8 mouse cellular contexts compared by ENCODE assay signal in genomic region chr5:31082935-31083625, GRCm38 (mm10). TPM values are rescaled to one million over a fixed set of nuclear protein-coding genes. Genes with fewer than 3 reads are reported as not detected.
DNase-seq lines count a peak whose midpoint lies in the region; ATAC-seq and TF ChIP-seq lines count a peak whose summit lies in the region.
"Had no signal": no experiment of that assay in that cellular context is flagged by ENCODE, and none has a peak within 500 bp of the region (broad histone marks: within the 10 kb centered on the region; RNA-seq: fewer than 3 reads in every experiment).

No protein-coding gene starts in this region.

- peak; percentile 22 to 50; a peak in 2 of 4 replicates for TF ChIP-seq EP300 in MEL (IDR thresholded peaks at IDR 0.05; ENCODE audit: low read depth in 1 of 2, low read length in 2 of 2)
- no peak for TF ChIP-seq EP300 in liver, postnatal 0 days (IDR thresholded peaks at IDR 0.05; ENCODE audit: low read depth)

- H3K9ac ChIP-seq in MEL (ENCODE audit: control insufficient read depth, low read depth, low read length, poor library complexity, severe bottlenecking) = peak overlapping the region; percentile 52
- peak overlapping the region; percentile 49; the same call in 1 of the 2 replicates for H3K9ac ChIP-seq in hindbrain, embryonic 13.5 days
- no peak overlapping the region for H3K9ac ChIP-seq in liver, postnatal 0 days (replicated peaks)
- H3K9ac ChIP-seq: embryonic facial prominence, embryonic 13.5 days had no signal

- 37% methylated on average over 12 of the region's 12 CpGs for WGBS in hindbrain, embryonic 13.5 days
- WGBS in liver, postnatal 0 days (ENCODE audit: insufficient replicate concordance) = 28% methylated on average over 12 of the region's 12 CpGs

- no peaks in the 10 kb centered on the region for H3K79me2 ChIP-seq in MEL (ENCODE audit: control insufficient read depth, insufficient read depth, low read length, poor library complexity)

- H3K4me1 ChIP-seq in MEL (ENCODE audit: control insufficient read depth in 1 of 2, insufficient read depth in 2 of 2, low read length in 2 of 2) = peaks cover 0 to 11% of the 10 kb centered on the region in 2 experiments; a peak in 2 of 4 replicates
- H3K4me1 ChIP-seq in hindbrain, embryonic 13.5 days (replicated peaks) = peaks cover 27% of the 10 kb centered on the region
- peaks cover 3% of the 10 kb centered on the region; the same call in 1 of the 2 replicates for H3K4me1 ChIP-seq in liver, postnatal 0 days (ENCODE audit: insufficient read depth)
- H3K4me1 ChIP-seq: embryonic facial prominence, embryonic 13.5 days had no signal

- peak overlapping the region; percentile 23 to 32; a peak in 3 of 4 replicates for H3K4me3 ChIP-seq in MEL (ENCODE audit: control insufficient read depth in 1 of 2, insufficient read depth in 1 of 2, low read depth in 2 of 2, low read length in 2 of 2)
- no peak overlapping the region for H3K4me3 ChIP-seq in hindbrain, embryonic 13.5 days
- H3K4me3 ChIP-seq in liver, postnatal 0 days (ENCODE audit: low read depth, low read length) = no peak overlapping the region
- H3K4me3 ChIP-seq: embryonic facial prominence, embryonic 13.5 days had no signal

- DNase-seq in B cell, adult 2 months = peak; percentile 30 to 37
- DNase-seq in MEL (ENCODE audit: low read depth, low spot score) = peak; percentile 66
- no peak for DNase-seq in liver, postnatal 0 days
- DNase-seq in cerebellum, adult 11-12 months = no peak
- DNase-seq in right cerebral cortex, adult 18-20 months = no peak
- DNase-seq in left cerebral cortex, adult 8-10 months (ENCODE audit: low spot score in 2 of 2) = no peak

- H3K27me3 ChIP-seq in MEL (ENCODE audit: control insufficient read depth in 1 of 2, insufficient read depth in 2 of 2, low read length in 2 of 2) = peaks cover 0 to 4% of the 10 kb centered on the region in 2 experiments; a peak in 2 of 4 replicates
- no peaks in the 10 kb centered on the region; the same call in 1 of the 2 replicates for H3K27me3 ChIP-seq in hindbrain, embryonic 13.5 days
- 0 out of 2 replicates have a peak, but pooled peaks cover 3% of the 10 kb centered on the region for H3K27me3 ChIP-seq in liver, postnatal 0 days (ENCODE audit: insufficient read depth, low read length)

- no peaks in the 10 kb centered on the region for H3K9me3 ChIP-seq in MEL (replicated peaks; ENCODE audit: insufficient read depth, low read length)
- H3K9me3 ChIP-seq in hindbrain, embryonic 13.5 days = no peaks in the 10 kb centered on the region
- no peaks in the 10 kb centered on the region for H3K9me3 ChIP-seq in liver, postnatal 0 days (ENCODE audit: low read length)
- H3K9me3 ChIP-seq: embryonic facial prominence, embryonic 13.5 days had no signal

- H3K36me3 ChIP-seq in MEL (ENCODE audit: control insufficient read depth in 1 of 2, insufficient read depth in 2 of 2, low read length in 2 of 2) = peaks cover 0 to 3% of the 10 kb centered on the region in 2 experiments; a peak in 3 of 4 replicates
- peaks cover 15% of the 10 kb centered on the region for H3K36me3 ChIP-seq in hindbrain, embryonic 13.5 days
- H3K36me3 ChIP-seq in liver, postnatal 0 days (replicated peaks; ENCODE audit: insufficient read depth, low read length) = 0 out of 2 replicates have a peak, but pooled peaks cover 1% of the 10 kb centered on the region

- TF ChIP-seq POLR2A in MEL (IDR thresholded peaks at IDR 0.05; ENCODE audit: control insufficient read depth in 1 of 2, insufficient read depth in 1 of 2, low read depth in 1 of 2, low read length in 2 of 2, poor library complexity in 1 of 2) = no peak

- H3K4me2 ChIP-seq in hindbrain, embryonic 13.5 days = no peak overlapping the region; the same call in 1 of the 2 replicates
- H3K4me2 ChIP-seq in liver, postnatal 0 days (ENCODE audit: low read depth, low read length) = peak overlapping the region; percentile 47
- H3K4me2 ChIP-seq: embryonic facial prominence, embryonic 13.5 days had no signal

- no peak overlapping the region; the same call in 1 of the 2 replicates for H3K27ac ChIP-seq in MEL (ENCODE audit: control insufficient read depth, low read depth, low read length)
- peak overlapping the region; percentile 85 for H3K27ac ChIP-seq in hindbrain, embryonic 13.5 days
- H3K27ac ChIP-seq in liver, postnatal 0 days (ENCODE audit: low read depth) = no peak overlapping the region
- H3K27ac ChIP-seq: embryonic facial prominence, embryonic 13.5 days had no signal

- peak; percentile 31; the same call in 1 of the 2 replicates for ATAC-seq in hindbrain, embryonic 13.5 days (ENCODE audit: low FRiP score)
- ATAC-seq in liver, postnatal 0 days = no peak

- no peak for TF ChIP-seq CTCF in MEL (IDR thresholded peaks at IDR 0.05 in 2 of 3, conservative IDR thresholded peaks at IDR 0.05 in 1 of 3; ENCODE audit: control insufficient read depth in 1 of 3, insufficient read depth in 1 of 3, low read depth in 2 of 3, low read length in 3 of 3, poor library complexity in 1 of 3, severe bottlenecking in 1 of 3)
- no peak for TF ChIP-seq CTCF in liver, postnatal 0 days (IDR thresholded peaks at IDR 0.05; ENCODE audit: low read depth)

- TF ChIP-seq RAD21 in MEL (IDR thresholded peaks at IDR 0.05; ENCODE audit: low read depth, low read length) = no peak

TF ChIP-seq in MEL, 35 proteins besides CTCF, POLR2A, EP300 and RAD21:
- TF ChIP-seq CHD2 (IDR thresholded peaks at IDR 0.05; ENCODE audit: low read length) = no peak
- TF ChIP-seq ETS1 (IDR thresholded peaks at IDR 0.05; ENCODE audit: low read depth, low read length) = no peak
- no peak for TF ChIP-seq USF1 (IDR thresholded peaks at IDR 0.05; ENCODE audit: low read depth, low read length)
- no peak for TF ChIP-seq ZMIZ1 (IDR thresholded peaks at IDR 0.05; ENCODE audit: low read depth, low read length)
- TF ChIP-seq MYB (IDR thresholded peaks at IDR 0.05; ENCODE audit: low read depth, low read length) = no peak
- no peak for TF ChIP-seq E2F4 (IDR thresholded peaks at IDR 0.05; ENCODE audit: borderline replicate concordance, low read depth, low read length)
- TF ChIP-seq GATA1 (IDR thresholded peaks at IDR 0.05; ENCODE audit: low read depth, low read length) = peak; percentile 76
- TF ChIP-seq BHLHE40 (IDR thresholded peaks at IDR 0.05; ENCODE audit: borderline replicate concordance, low read depth, low read length) = no peak
- TF ChIP-seq USF2 (IDR thresholded peaks at IDR 0.05; ENCODE audit: borderline replicate concordance in 1 of 2, insufficient read depth in 1 of 2, low read depth in 1 of 2, low read length in 2 of 2) = no peak
- no peak for TF ChIP-seq UBTF (IDR thresholded peaks at IDR 0.05; ENCODE audit: borderline replicate concordance, insufficient read depth, low read depth, low read length)
- peak; percentile 16; the same call in 1 of the 2 replicates for TF ChIP-seq TAL1 (IDR thresholded peaks at IDR 0.05; ENCODE audit: low read length)
- TF ChIP-seq NRF1 (IDR thresholded peaks at IDR 0.05; ENCODE audit: insufficient read depth, low read depth, low read length, poor library complexity, severe bottlenecking) = no peak

RNA-seq across cellular contexts. Expression of gene Dnajc5g, which starts 23.0 kb away (rescaled TPM):
- total RNA-seq in MEL (2012; rRNA removed) = not detected in 2 replicates
- polyA plus RNA-seq in MEL (2012; ENCODE audit: insufficient read depth in 1 of 2, insufficient read length in 2 of 2, low read depth in 1 of 2, low replicate concordance in 2 of 2, missing spikeins in 1 of 2) = not detected
- polyA plus RNA-seq in hindbrain, embryonic 13.5 days (2015; fragmentation: Nextera tagmentation; extraction: Ambion mirVana) = not detected in 2 replicates
- polyA plus RNA-seq in liver, postnatal 0 days (2015; fragmentation: Nextera tagmentation; extraction: Ambion mirVana) = not detected in 2 replicates
- not detected for total RNA-seq in left cerebral cortex, adult 8-10 months (2022)
- polyA plus RNA-seq: embryonic facial prominence, embryonic 13.5 days had no signal

RNA-seq across cellular contexts. Expression of gene Slc30a3, which starts 25.0 kb away (rescaled TPM):
- not detected in 2 replicates for total RNA-seq in MEL (2012; rRNA removed)
- not detected for polyA plus RNA-seq in MEL (2012; ENCODE audit: insufficient read depth in 1 of 2, insufficient read length in 2 of 2, low read depth in 1 of 2, low replicate concordance in 2 of 2, missing spikeins in 1 of 2)
- 30.5 and 35.0 TPM in 2 replicates for polyA plus RNA-seq in hindbrain, embryonic 13.5 days (2015; fragmentation: Nextera tagmentation; extraction: Ambion mirVana)
- polyA plus RNA-seq in liver, postnatal 0 days (2015; fragmentation: Nextera tagmentation; extraction: Ambion mirVana) = 0.24 and 0.72 TPM in 2 replicates
- 100 to 1,000 TPM; 102 to 124 (median 110) TPM for total RNA-seq in left cerebral cortex, adult 8-10 months (2022)

RNA-seq across cellular contexts. Expression of gene Cad, which starts 28.5 kb away (rescaled TPM):
- total RNA-seq in MEL (2012; rRNA removed) = 213 and 228 TPM in 2 replicates
- 100 to 1,000 TPM; 254 to 383 TPM for polyA plus RNA-seq in MEL (2012; ENCODE audit: insufficient read depth in 1 of 2, insufficient read length in 2 of 2, low read depth in 1 of 2, low replicate concordance in 2 of 2, missing spikeins in 1 of 2)
- 13.7 and 14.7 TPM in 2 replicates for polyA plus RNA-seq in hindbrain, embryonic 13.5 days (2015; fragmentation: Nextera tagmentation; extraction: Ambion mirVana)
- 3.1 and 4.2 TPM in 2 replicates for polyA plus RNA-seq in liver, postnatal 0 days (2015; fragmentation: Nextera tagmentation; extraction: Ambion mirVana)
- 10 to 100 TPM; 16.8 to 28.5 (median 20.1) TPM for total RNA-seq in left cerebral cortex, adult 8-10 months (2022)

RNA-seq across cellular contexts. Expression of gene Trim54, which starts 33.4 kb away (rescaled TPM):
- total RNA-seq in MEL (2012; rRNA removed) = not detected in 2 replicates
- polyA plus RNA-seq in MEL (2012; ENCODE audit: insufficient read depth in 1 of 2, insufficient read length in 2 of 2, low read depth in 1 of 2, low replicate concordance in 2 of 2, missing spikeins in 1 of 2) = not detected
- polyA plus RNA-seq in hindbrain, embryonic 13.5 days (2015; fragmentation: Nextera tagmentation; extraction: Ambion mirVana) = 0.16 TPM in 1 of 2 replicates, not detected in the other
- polyA plus RNA-seq in liver, postnatal 0 days (2015; fragmentation: Nextera tagmentation; extraction: Ambion mirVana) = 0.12 and 0.86 TPM in 2 replicates
- total RNA-seq in left cerebral cortex, adult 8-10 months (2022) = 1 to 10 TPM in 2 of 4 experiments, under 1 TPM in 2; 0.50 to 2.0 (median 1.1) TPM

RNA-seq across cellular contexts. Expression of gene Slc5a6, which starts 34.4 kb away (rescaled TPM):
- 25.6 and 34.5 TPM in 2 replicates for total RNA-seq in MEL (2012; rRNA removed)
- polyA plus RNA-seq in MEL (2012; ENCODE audit: insufficient read depth in 1 of 2, insufficient read length in 2 of 2, low read depth in 1 of 2, low replicate concordance in 2 of 2, missing spikeins in 1 of 2) = 10 to 100 TPM in 1 of 2 experiments, not detected in 1; 41.7 TPM
- 18.1 and 20.3 TPM in 2 replicates for polyA plus RNA-seq in hindbrain, embryonic 13.5 days (2015; fragmentation: Nextera tagmentation; extraction: Ambion mirVana)
- 3.1 and 3.7 TPM in 2 replicates for polyA plus RNA-seq in liver, postnatal 0 days (2015; fragmentation: Nextera tagmentation; extraction: Ambion mirVana)
- 10 to 100 TPM; 16.1 to 22.2 (median 20.6) TPM for total RNA-seq in left cerebral cortex, adult 8-10 months (2022)

Comparison
In these comparisons a context has a peak if more than half of its experiments do, and no peak if none do; other contexts are left out.
1. DNase-seq: peak in B cell, adult 2 months (2 of 2) and MEL (single experiment); none in liver, postnatal 0 days (single experiment), cerebellum, adult 11-12 months (single experiment), right cerebral cortex, adult 18-20 months (single experiment) and left cerebral cortex, adult 8-10 months (0 of 2).
2. H3K4me3 ChIP-seq: peak in MEL (2 of 2); none in hindbrain, embryonic 13.5 days (single experiment) and liver, postnatal 0 days (single experiment).
3. RNA of gene Slc30a3, which starts 25.0 kb away (polyA plus RNA-seq): 30.5 to 35.0 TPM in hindbrain, embryonic 13.5 days; 0.24 to 0.72 TPM in liver, postnatal 0 days and not detected in MEL; every median in the first group is over 10 times any median in the second.
4. RNA of gene Cad, which starts 28.5 kb away (polyA plus RNA-seq): 254 to 383 TPM in MEL; 13.7 to 14.7 TPM in hindbrain, embryonic 13.5 days and 3.1 to 4.2 TPM in liver, postnatal 0 days; every median in the first group is over 10 times any median in the second.